Mouse (Mus musculus): Measurements from ENCODE around the gene Asap3.

The Asap3 gene

DNA sequence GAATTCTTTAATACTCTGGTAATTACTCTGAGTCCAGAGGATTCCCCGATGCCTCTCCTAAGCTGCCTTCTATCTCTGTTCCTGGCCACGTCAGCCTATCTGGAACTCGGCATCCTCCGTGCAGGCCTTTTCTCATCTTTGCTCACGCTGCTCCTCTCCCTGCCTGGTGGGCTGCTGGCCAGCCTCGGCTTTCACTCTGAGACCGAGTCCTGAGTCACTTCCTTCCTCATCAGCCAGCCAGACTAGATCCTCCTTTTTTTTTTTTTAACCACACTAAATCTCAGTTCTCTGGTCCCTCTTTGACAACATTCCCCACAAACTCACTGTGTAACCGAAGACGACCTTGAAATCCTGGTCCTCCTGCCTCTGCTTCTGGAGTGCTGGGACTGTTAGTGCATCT, 20.8 kb upstream of the Asap3 start:
- DNase-seq: peak; percentile 79

DNA sequence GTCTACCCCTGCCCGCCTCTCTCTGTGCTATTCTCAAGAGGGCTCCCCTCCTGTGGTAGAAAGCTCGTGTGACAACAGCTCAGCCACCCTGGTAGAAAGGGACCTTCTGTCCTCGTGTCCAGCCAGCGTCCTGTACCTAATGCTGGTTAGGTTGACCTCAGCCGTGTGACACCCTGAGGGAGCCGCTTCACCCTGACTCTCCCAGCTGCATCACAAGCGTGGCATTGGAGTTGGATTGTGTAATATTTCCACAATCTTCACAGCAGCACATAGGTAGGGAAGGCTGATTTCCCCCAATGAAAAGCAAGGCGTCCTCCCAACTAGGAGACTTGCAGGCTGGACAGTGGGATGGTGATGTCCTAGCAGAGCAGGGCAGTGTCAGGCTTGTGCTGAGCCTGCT, 19.9 kb upstream of the Asap3 start:
- no peak for DNase-seq

DNA sequence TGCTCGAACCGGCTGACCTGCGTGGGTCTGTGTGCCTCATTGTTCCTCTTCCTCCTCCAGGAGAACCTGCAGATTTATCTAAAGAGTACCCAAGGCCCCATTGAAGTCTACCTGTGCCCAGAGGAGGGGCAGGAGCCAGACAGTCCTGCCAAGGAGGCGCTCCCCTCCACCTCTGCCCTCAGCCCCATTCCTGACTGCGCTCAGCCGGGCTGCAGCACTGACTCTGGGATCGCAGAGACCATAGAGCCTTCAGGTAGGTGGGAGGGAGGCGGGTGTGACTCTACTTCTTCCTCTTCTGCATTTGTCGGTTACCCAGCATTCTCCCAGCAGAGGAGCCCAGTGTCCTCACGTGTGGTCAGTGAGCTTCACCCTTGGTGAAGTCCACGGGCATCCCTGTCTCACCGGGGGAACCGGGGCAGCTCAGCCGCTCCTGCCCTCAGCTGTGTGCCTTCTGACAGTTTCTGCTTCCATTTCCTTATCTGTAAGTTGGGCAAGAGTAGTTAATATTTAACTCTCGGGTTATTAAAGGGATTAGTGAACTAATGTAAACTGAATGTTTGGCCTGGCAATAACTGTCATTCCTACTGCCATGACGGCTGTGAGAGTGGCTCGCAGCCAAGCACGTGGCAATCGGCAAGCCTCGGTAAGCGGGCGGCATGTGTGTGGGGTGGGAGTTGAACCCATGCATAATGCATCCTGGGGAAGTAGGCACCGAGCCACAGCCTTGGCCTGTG, 19.3 kb upstream of the Asap3 start:
- DNase-seq: no peak

- no peak for DNase-seq
Measured at GRCm38 (mm10) chr4:136188973-136189737, 17.0 kb upstream of the Asap3 start.

- no peak for DNase-seq
Measured at GRCm38 (mm10) chr4:136189912-136190311, 16.3 kb upstream of the Asap3 start.

DNA sequence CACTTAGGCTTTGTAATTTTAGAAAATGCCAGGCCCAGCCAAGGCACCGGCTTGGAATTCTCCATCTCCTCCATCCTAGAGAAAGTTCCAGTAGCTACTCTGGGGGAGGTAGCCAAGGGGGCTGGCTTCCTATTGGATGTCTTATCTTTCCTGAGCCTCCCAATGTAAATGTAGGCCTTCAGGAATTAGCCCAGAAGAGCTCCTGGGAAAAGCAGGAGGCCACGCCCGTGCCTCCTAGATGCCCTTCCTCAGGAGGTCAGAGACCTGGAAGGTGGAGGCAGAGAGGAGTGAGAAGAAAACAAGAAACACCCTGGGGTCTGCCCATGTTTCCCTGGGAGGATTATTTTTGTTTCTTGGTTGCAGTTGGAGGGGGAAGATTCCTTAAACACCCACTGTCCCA, 12.6 kb upstream of the Asap3 start:
- DNase-seq: no peak

DNA sequence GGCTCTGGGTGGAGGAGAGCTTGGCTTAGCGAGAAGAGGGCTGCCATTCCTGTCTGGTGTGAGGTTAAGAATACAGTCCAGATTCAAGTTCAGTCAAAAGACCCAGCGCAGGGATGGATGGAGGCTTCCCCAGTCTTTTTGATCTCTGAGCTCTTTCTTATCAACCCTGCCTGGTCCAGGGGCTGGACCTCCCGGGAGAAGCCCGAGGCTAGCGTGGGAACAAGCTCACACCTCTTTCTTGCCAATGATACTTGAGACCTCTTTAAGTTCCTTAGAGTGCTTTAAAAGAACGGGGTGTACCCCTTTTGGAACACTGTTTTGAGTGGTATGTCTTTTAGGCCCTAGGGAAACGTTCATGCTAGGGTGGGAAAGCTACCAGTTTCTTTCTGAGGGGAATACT, 11.1 kb upstream of the Asap3 start:
- DNase-seq: no peak

- DNase-seq: no peak
Measured at GRCm38 (mm10) chr4:136195629-136196028, 10.5 kb upstream of the Asap3 start.

- no peak for DNase-seq
Measured at GRCm38 (mm10) chr4:136196201-136196600, 10.0 kb upstream of the Asap3 start.

- no peak for DNase-seq
Measured at GRCm38 (mm10) chr4:136198846-136199245, 7.3 kb upstream of the Asap3 start.

DNA sequence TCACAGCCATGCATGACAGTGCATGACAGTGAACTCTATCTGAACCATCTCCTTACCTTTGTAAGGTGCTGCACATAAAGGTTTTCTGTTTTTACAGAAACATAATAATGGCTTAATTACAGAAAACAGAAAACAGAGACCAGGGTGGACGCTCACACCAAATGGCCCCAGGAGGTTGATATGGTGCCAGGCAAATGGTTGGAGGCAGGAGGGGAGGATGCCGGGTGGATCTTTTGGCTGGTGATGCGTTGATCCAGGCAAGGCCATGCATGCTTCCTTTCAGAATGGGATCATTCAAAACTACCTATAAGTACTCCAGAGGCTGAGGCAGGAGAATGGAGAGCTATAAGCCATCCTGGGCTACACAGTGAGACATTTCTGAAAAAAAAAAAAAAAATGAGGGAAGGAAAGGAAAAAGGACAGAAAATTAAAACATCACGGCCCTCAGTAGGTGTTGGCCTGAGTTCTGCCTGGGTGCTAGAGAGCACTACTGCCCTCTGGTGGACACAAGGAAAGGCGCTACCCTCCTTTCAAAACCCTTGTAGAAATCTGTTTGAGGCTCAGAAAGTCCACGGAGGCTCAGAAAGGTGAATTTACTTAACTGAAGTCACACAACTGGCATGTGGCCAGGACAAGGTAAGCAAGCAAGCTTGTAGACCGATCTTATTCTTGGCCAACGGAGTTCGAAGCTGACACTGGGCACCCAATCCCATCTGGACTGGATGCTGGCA, 6.4 kb upstream of the Asap3 start:
- no peak for DNase-seq

DNA sequence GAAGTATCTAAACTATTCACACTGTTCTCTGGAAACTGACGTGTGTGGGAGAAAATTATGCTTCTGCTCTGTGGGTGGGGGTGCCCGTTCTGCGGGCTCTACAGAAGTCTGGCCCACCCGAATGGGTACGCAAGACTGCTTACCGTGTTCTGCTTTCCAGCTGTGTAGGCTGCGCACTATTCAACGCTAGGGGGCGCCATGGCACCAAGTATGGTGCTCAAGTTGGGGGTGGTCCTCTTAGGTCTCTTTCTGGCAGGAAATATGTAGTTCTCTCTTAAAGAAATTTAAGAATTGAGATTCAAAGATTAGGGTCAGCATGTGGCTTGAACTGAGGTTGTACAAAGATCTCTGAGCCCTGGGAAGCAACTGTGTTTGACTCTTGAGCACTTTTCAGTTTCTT, 3.7 kb upstream of the Asap3 start:
- DNase-seq: no peak

- no peak for DNase-seq
Measured at GRCm38 (mm10) chr4:136204775-136205174, 1.4 kb upstream of the Asap3 start.

- no peak for DNase-seq
Measured at GRCm38 (mm10) chr4:136206943-136207342, 778 bp downstream of the Asap3 start.

GRCm38 (mm10) chr4:136210931-136211330, 4.8 kb downstream of the Asap3 start:
- DNase-seq: no peak

DNA sequence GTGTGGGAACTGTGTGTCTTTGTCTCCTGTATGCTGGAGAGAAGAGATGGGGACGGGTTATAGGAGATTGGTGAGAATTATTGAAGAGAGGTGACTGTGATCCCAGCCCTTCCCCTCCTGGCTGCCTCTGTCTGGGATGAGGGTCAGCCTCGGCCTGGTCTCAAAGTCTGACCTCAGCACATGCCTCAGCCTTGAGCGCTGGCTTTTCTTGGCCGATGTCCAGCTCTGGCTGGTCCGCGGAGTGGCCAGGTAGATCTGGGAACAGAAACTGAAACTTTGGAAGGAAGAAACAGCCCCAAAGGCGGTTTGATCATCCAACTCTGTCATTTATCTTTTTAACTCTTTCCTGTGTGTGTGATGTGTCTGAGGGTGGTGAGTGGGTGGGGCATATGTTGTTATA, 7.5 kb downstream of the Asap3 start:
- DNase-seq: no peak

DNA sequence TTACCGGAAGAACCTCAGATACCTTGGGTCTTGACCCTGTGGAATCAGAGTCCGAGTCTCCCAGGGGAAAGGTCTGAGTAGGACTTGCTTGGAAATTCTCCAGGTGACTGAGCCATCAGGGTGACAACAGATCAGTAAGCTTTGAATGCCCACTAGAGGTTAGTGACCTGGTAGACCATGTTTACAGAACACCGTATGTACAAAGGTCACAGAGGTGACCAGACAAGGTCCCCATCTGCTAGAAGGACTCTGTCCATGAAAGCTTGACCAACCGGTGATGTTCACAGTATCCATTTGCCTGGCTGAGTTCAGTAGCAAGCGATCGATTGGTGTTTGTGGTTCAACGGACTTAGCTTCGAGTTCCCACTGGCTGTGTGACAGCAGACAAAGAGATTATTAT, 8.7 kb downstream of the Asap3 start:
- no peak for DNase-seq

DNA sequence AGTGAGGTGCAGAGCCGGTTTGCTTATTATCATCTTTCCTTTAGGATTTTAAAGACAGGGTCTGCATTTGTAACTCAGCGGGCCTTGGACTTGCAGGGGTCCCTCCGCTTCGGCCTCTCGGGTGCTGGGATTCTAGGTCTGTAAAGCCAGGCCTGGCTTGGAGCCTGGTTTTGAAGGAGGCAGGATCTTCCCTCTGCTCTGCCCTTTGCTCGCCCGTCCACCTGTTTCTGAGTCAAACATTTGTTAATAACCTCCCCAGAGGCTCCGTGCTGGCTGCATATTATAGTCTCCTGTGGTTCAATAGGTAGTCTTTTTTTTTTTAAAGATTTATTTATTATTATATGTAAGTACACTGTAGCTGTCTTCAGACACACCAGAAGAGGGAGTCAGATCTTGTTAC, 9.4 kb downstream of the Asap3 start:
- DNase-seq: no peak

- DNase-seq: no peak
Measured at GRCm38 (mm10) chr4:136217063-136217462, 10.9 kb downstream of the Asap3 start.

DNA sequence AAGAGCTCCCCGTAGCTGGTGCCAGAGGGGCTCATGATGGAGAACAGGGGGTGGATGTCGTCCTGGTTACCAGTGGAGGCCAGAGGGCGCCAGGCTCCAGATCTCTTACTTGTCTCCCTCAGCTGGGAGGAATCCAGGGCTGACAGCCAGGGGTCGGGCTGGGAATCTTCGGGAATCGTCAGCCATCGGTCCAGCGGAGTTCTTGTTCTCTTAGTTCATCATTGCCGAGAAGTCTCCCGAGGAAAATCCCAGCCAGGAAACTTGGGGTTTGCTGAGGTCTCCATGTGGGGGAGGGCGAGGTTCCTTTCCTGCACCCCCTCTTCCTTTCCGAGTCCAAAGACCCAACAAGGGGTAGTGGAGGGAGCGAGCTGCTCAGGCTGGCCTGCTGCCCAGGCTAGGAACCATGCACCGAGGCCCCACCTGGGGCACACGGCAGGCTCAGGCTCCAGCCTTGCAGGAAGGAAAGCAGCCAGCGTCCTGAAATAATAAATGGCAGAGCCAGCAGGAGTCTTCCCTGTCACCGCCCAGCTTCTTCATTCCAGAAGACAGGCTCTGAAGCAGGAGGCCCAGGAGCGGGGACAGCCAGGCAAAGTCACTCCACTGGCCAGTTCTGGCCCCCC, 12.5 kb downstream of the Asap3 start:
- no peak for DNase-seq

DNA sequence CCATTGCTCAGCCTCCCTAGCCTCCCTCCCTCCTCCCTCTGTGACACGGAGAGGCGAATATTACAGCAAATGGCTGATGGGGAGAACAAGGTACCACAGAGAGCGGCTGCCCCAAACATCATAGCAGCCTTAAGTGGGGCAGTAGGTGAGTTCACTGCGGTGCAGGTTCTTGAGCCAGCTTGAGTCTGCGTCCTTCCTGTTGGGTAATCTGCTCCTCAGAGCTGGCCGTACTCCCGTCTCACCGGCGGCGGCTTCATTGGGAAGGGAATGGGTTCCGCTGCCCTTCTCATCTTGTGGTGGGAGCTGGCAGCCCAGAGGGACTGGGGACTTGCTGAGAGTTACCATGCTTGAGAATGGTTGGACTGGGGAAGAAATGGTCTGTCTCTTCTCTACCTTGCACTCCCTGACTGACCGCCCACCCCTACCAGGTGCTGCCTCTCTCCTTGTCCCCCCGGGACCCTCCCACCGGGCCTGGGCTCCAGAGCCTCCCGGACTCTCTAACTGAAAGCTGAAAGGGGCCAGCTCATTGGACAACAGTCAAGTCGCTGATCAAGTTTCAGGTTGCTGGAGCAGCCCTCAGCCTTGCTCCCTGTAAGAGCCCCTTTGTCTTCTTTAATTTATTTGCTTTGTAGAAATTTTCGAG, 14.1 kb downstream of the Asap3 start:
- DNase-seq: no peak

DNA sequence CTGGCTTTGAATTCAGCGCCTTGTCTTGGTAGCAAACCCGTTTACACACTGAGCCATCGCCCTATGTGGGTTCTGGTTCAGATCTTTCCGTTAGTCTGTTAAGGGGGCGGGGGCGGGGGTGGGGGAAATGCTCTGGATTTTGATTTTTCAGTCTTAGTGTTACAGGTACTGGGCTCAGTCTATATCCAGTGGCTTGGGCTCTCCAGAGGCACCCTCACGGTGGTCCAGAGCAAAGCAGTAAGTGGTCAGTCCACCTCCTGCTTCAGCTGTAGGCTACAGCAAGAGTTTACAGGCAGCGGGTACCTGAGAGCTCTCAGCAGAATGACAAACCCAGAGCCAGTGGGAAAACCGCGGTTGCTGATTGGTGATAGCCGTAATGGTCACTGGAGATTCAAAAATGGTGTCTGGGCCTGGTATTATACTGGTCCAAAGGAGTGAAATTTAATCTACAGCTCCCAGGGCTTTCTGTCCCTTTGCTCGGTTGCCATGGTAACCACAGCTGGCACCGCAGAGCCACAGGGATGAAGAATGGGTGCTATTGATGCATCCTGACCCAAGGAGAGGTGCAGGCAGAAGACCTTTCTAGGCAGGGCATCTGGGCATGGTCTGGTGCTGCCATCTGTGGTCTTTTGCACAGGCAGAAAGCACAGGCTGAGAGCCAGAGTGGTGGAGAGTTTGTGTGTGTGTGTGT, 17.5 kb downstream of the Asap3 start:
- DNase-seq: peak; percentile 64

DNA sequence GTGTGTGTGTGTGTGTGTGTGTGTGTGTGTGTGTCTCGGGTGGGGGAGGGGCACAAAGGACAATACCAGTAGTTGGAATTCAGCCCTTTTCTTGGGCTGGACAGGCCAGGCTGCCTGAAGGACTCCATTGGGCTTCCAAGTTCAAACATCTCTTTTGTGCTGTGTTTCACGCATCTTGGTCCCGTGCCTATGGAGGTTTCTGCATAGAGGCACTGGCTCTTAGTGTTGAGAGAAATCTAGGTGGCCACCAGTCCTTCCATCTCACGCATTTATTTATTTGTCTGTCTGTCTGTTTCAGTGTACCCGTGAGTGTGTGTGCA, 18.0 kb downstream of the Asap3 start:
- no peak for DNase-seq
